Comparison of ENCODE assay signal across 14 mouse cellular contexts in genomic region chr17:81424256-81424912, GRCm38 (mm10). TPM values are rescaled to one million over a fixed set of nuclear protein-coding genes. Genes with fewer than 3 reads are reported as not detected.
DNase-seq lines count a peak whose midpoint lies in the region; ATAC-seq and TF ChIP-seq lines count a peak whose summit lies in the region.
"Had no signal": no experiment of that assay in that cellular context is flagged by ENCODE, and none has a peak within 500 bp of the region (broad histone marks: within the 10 kb centered on the region; RNA-seq: fewer than 3 reads in every experiment).

No protein-coding gene starts in this region.

- no peaks in the 10 kb centered on the region for H3K9me3 ChIP-seq in hindbrain, postnatal 0 days (ENCODE audit: low read length)
- H3K9me3 ChIP-seq: embryonic facial prominence, embryonic 15.5 days; lung, embryonic 15.5 days had no signal

- H3K27me3 ChIP-seq in hindbrain, postnatal 0 days (ENCODE audit: insufficient read depth, low read length): no peaks in the 10 kb centered on the region
- H3K27me3 ChIP-seq: embryonic facial prominence, embryonic 15.5 days; lung, embryonic 15.5 days had no signal

- WGBS in hindbrain, postnatal 0 days: 40% methylated on average over 10 of the region's 10 CpGs

- no peaks in the 10 kb centered on the region for H3K36me3 ChIP-seq in hindbrain, postnatal 0 days (ENCODE audit: insufficient read depth, low read length)
- H3K36me3 ChIP-seq: embryonic facial prominence, embryonic 15.5 days; lung, embryonic 15.5 days had no signal

- H3K4me3 ChIP-seq in layer of hippocampus, adult 2 months: no peak overlapping the region
- no peak overlapping the region for H3K4me3 ChIP-seq in hindbrain, postnatal 0 days (ENCODE audit: low read length)
- H3K4me3 ChIP-seq: embryonic facial prominence, embryonic 15.5 days; lung, embryonic 15.5 days had no signal

- peak overlapping the region; percentile 39; the same call in 1 of the 2 replicates for H3K27ac ChIP-seq in layer of hippocampus, adult 2 months
- H3K27ac ChIP-seq in hindbrain, postnatal 0 days: no peak overlapping the region
- H3K27ac ChIP-seq: embryonic facial prominence, embryonic 15.5 days; lung, embryonic 15.5 days had no signal

- H3K9ac ChIP-seq in hindbrain, postnatal 0 days (replicated peaks; ENCODE audit: low read length): no peak overlapping the region
- H3K9ac ChIP-seq: embryonic facial prominence, embryonic 15.5 days; lung, embryonic 15.5 days had no signal

- no peaks in the 10 kb centered on the region for H3K4me1 ChIP-seq in hindbrain, postnatal 0 days (ENCODE audit: insufficient read depth, low read length)
- H3K4me1 ChIP-seq: lung, embryonic 15.5 days had no signal

- no peak for TF ChIP-seq CTCF in layer of hippocampus, adult 2 months (conservative IDR thresholded peaks at IDR 0.05)
- no peak for TF ChIP-seq CTCF in hindbrain, postnatal 0 days (IDR thresholded peaks at IDR 0.05; ENCODE audit: low read depth)

- H3K4me2 ChIP-seq in hindbrain, postnatal 0 days (ENCODE audit: low read depth, low read length): no peak overlapping the region
- H3K4me2 ChIP-seq: embryonic facial prominence, embryonic 15.5 days; lung, embryonic 15.5 days had no signal

- DNase-seq in layer of hippocampus, adult 2 months (ENCODE audit: low spot score in 2 of 2): no peak
- DNase-seq in layer of hippocampus, postnatal 36 days: no peak
- peak; percentile 40 for DNase-seq in cerebellum, adult 9-11 months
- peak; percentile 48 for DNase-seq in hindbrain, postnatal 0 days (ENCODE audit: low spot score)
- peak; percentile 61 for DNase-seq in retina, postnatal 1 day
- no peak for DNase-seq in thymus, postnatal 25 days
- DNase-seq: heart, postnatal 10 days; right cerebral cortex, postnatal 4 days; thymus, postnatal 4 days had no signal

- peak; percentile 48 for ATAC-seq in hindbrain, postnatal 0 days
- ATAC-seq in activated CD4-positive, CD25-positive, alpha-beta regulatory T cell, adult 4 months: no peak

RNA-seq across cellular contexts. Expression of gene Gm11096, which starts 17.2 kb away (rescaled TPM):
- total RNA-seq in layer of hippocampus, adult 2 months (2021): not detected
- not detected for total RNA-seq in layer of hippocampus, postnatal 36 days (2021)
- total RNA-seq in hindbrain, postnatal 0 days (2014; rRNA removed): not detected in 2 replicates
- polyA plus RNA-seq in hindbrain, postnatal 0 days (2015; fragmentation: Nextera tagmentation; extraction: Ambion mirVana): not detected in 2 replicates
- not detected for polyA plus RNA-seq in activated CD4-positive, CD25-positive, alpha-beta regulatory T cell, adult 4 months (2017; shearing (Covaris generic))
- total RNA-seq: heart, postnatal 10 days; layer of hippocampus, postnatal 14 days had no signal
- polyA plus RNA-seq: embryonic facial prominence, embryonic 15.5 days; frontal cortex, adult 2 months; lung, embryonic 15.5 days had no signal

Comparison
In these comparisons a context has a peak if more than half of its experiments do, and no peak if none do; other contexts are left out.
1. DNase-seq: peak in cerebellum, adult 9-11 months (single experiment), hindbrain, postnatal 0 days (single experiment) and retina, postnatal 1 day (single experiment); none in layer of hippocampus, adult 2 months (0 of 2), layer of hippocampus, postnatal 36 days (0 of 2) and thymus, postnatal 25 days (single experiment).